Comparison of ENCODE assay signal across 28 mouse cellular contexts in the genomic region with DNA sequence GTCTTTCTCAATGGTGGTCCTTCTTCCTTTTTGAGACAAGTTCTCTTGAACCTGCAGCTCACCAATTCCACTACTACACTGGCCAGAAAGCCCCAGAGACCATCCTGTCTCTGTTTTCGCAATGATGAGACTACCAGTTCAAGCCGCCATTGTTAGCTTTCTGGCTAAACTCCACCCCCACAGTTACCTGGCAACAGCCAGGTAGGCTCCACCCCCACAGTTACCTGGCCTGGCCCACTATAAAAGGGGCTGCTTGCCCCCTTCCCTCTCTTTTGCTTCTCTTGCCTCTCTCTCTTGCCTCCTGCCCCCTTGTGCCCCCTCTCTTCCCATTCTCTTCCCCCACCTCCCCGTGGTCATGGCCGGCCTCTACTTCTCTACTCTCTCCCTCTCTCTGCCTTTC.
"Had no signal": no experiment of that assay in that cellular context is flagged by ENCODE, and none has a peak within 500 bp of the region (broad histone marks: within the 10 kb centered on the region; RNA-seq: fewer than 3 reads in every experiment).

No protein-coding gene starts in this region.

- H3K36me3 ChIP-seq: limb, embryonic 10.5 days; limb, embryonic 12.5 days; limb, embryonic 13.5 days; limb, embryonic 15.5 days; liver, embryonic 12.5 days; liver, embryonic 13.5 days; liver, embryonic 15.5 days; lung, embryonic 15.5 days; midbrain, embryonic 10.5 days; midbrain, embryonic 12.5 days; midbrain, embryonic 13.5 days; midbrain, embryonic 15.5 days had no signal

- H3K27me3 ChIP-seq: limb, embryonic 12.5 days; limb, embryonic 13.5 days; limb, embryonic 15.5 days; liver, embryonic 12.5 days; liver, embryonic 13.5 days; liver, embryonic 15.5 days; lung, embryonic 15.5 days; midbrain, embryonic 12.5 days; midbrain, embryonic 13.5 days; midbrain, embryonic 15.5 days had no signal

- H3K4me3 ChIP-seq: left cerebral cortex, adult 2 months; limb, embryonic 10.5 days; limb, embryonic 12.5 days; limb, embryonic 13.5 days; limb, embryonic 15.5 days; liver, embryonic 12.5 days; liver, embryonic 13.5 days; liver, embryonic 15.5 days; lung, embryonic 15.5 days; megakaryocyte, embryonic 14.5 days; midbrain, embryonic 10.5 days; midbrain, embryonic 12.5 days; midbrain, embryonic 13.5 days; midbrain, embryonic 15.5 days; myocyte had no signal

- H3K4me1 ChIP-seq: limb, embryonic 12.5 days; lung, embryonic 15.5 days; midbrain, embryonic 12.5 days; midbrain, embryonic 13.5 days; midbrain, embryonic 15.5 days had no signal

- DNase-seq: left cerebral cortex, postnatal 4 days; liver; liver, embryonic 13.5 days; liver, postnatal 0 days; lung, adult 18-20 months; lung, adult 2 months; lung, embryonic 14.5 days; lung, postnatal 10 days; lung, postnatal 14 days; lung, postnatal 36 days; lung, postnatal 4 days; midbrain, embryonic 14.5 days had no signal

- H3K27ac ChIP-seq: left cerebral cortex, adult 2 months; limb, embryonic 10.5 days; limb, embryonic 12.5 days; limb, embryonic 13.5 days; limb, embryonic 15.5 days; liver, embryonic 12.5 days; liver, embryonic 13.5 days; liver, embryonic 14.5 days; liver, embryonic 15.5 days; lung, embryonic 15.5 days; macrophage; midbrain, embryonic 10.5 days; midbrain, embryonic 12.5 days; midbrain, embryonic 13.5 days; midbrain, embryonic 15.5 days had no signal
